Mouse (Mus musculus): ENCODE measurements around the gene Cd8b1. TPM values are rescaled to one million over a fixed set of nuclear protein-coding genes. Genes with fewer than 3 reads are reported as not detected.

The Cd8b1 gene
- polyA plus RNA-seq (2016; fragmentation: Nextera tagmentation; extraction: Ambion mirVana): not detected in 2 replicates

GRCm38 (mm10) chr6:71322491-71322921 is at the start of gene Cd8b1:
Cd8b1 (plus strand) TSS chr6:71322788.
- ATAC-seq (ENCODE audit: insufficient number of reproducible peaks, low FRiP score): no peak
- 77% methylated on average over 7 of the region's 7 CpGs for WGBS
- H3K36me3 ChIP-seq: no peaks in the 10 kb centered on the region

GRCm38 (mm10) chr6:71273715-71274114 is 48.9 kb upstream of the Cd8b1 start:
- WGBS: 82% methylated on average over 1 of the region's 1 CpGs
- Histone ChIP-seq H3K9me3 (replicated peaks) (no peaks in the 10 kb centered on the region), H3K4me3 (no peak overlapping the region), H3K27ac (ENCODE audit: poor library complexity, severe bottlenecking) (no peak overlapping the region), H3K9ac (no peak overlapping the region), H3K4me1 (replicated peaks) (peaks cover 21% of the 10 kb centered on the region), H3K36me3 (no peaks in the 10 kb centered on the region), H3K4me2 (no peak overlapping the region), H3K27me3 (replicated peaks) (no peaks in the 10 kb centered on the region)
- ATAC-seq (ENCODE audit: insufficient number of reproducible peaks, low FRiP score): no peak

More at GRCm38 (mm10) chr6:71322491-71322921, at the start of gene Cd8b1:
- Histone ChIP-seq H3K27ac (ENCODE audit: poor library complexity, severe bottlenecking) (no peak within 1 kb of the TSS), H3K27me3 (replicated peaks) (no peaks in the 10 kb centered on the region), H3K4me2 (no peak within 1 kb of the TSS), H3K4me3 (no peak within 1 kb of the TSS), H3K9me3 (replicated peaks) (no peaks in the 10 kb centered on the region), H3K9ac (no peak within 1 kb of the TSS), H3K4me1 (replicated peaks) (no peaks in the 10 kb centered on the region)

- Histone ChIP-seq H3K9me3 (replicated peaks) (no peaks in the 10 kb centered on the region), H3K4me1 (replicated peaks) (peaks cover 16% of the 10 kb centered on the region), H3K4me3 (no peak overlapping the region), H3K36me3 (no peaks in the 10 kb centered on the region), H3K27ac (ENCODE audit: poor library complexity, severe bottlenecking) (no peak overlapping the region), H3K9ac (no peak overlapping the region), H3K27me3 (replicated peaks) (no peaks in the 10 kb centered on the region), H3K4me2 (no peak overlapping the region)
- no peak for ATAC-seq (ENCODE audit: insufficient number of reproducible peaks, low FRiP score)
- WGBS: 86% methylated on average over 1 of the region's 1 CpGs
Measured at GRCm38 (mm10) chr6:71274621-71275020, 48.0 kb upstream of the Cd8b1 start.

- H3K36me3 ChIP-seq: peaks cover 6% of the 10 kb centered on the region
- no peak overlapping the region for H3K4me2 ChIP-seq
- H3K4me1 ChIP-seq (replicated peaks): no peaks in the 10 kb centered on the region; the same call in 1 of the 2 replicates
- no peak overlapping the region for H3K4me3 ChIP-seq
- 62% methylated on average over 1 of the region's 1 CpGs for WGBS
- no peak for ATAC-seq (ENCODE audit: insufficient number of reproducible peaks, low FRiP score)
- no peak overlapping the region for H3K9ac ChIP-seq
- H3K27me3 ChIP-seq (replicated peaks): no peaks in the 10 kb centered on the region
- no peak overlapping the region for H3K27ac ChIP-seq (ENCODE audit: poor library complexity, severe bottlenecking)
- no peaks in the 10 kb centered on the region for H3K9me3 ChIP-seq (replicated peaks)
Measured at GRCm38 (mm10) chr6:71279418-71279817, 43.2 kb upstream of the Cd8b1 start.

GRCm38 (mm10) chr6:71293509-71293908 is 29.1 kb upstream of the Cd8b1 start:
- Histone ChIP-seq H3K4me3 (no peak overlapping the region), H3K9ac (no peak overlapping the region), H3K36me3 (no peaks in the 10 kb centered on the region), H3K27ac (ENCODE audit: poor library complexity, severe bottlenecking) (no peak overlapping the region), H3K9me3 (replicated peaks) (peaks cover 3% of the 10 kb centered on the region; the same call in 1 of the 2 replicates), H3K4me2 (no peak overlapping the region), H3K27me3 (replicated peaks) (no peaks in the 10 kb centered on the region), H3K4me1 (replicated peaks) (no peaks in the 10 kb centered on the region)
- WGBS: 83% methylated on average over 14 of the region's 14 CpGs
- no peak for ATAC-seq (ENCODE audit: insufficient number of reproducible peaks, low FRiP score)

- Histone ChIP-seq H3K4me2 (no peak overlapping the region), H3K4me3 (no peak overlapping the region), H3K4me1 (replicated peaks) (no peaks in the 10 kb centered on the region), H3K36me3 (no peaks in the 10 kb centered on the region), H3K9ac (no peak overlapping the region), H3K27me3 (replicated peaks) (no peaks in the 10 kb centered on the region), H3K27ac (ENCODE audit: poor library complexity, severe bottlenecking) (no peak overlapping the region), H3K9me3 (replicated peaks) (no peaks in the 10 kb centered on the region)
- 66% methylated on average over 6 of the region's 6 CpGs for WGBS
- ATAC-seq (ENCODE audit: insufficient number of reproducible peaks, low FRiP score): no peak
Measured at GRCm38 (mm10) chr6:71295303-71295702, 27.3 kb upstream of the Cd8b1 start.

GRCm38 (mm10) chr6:71298051-71298450 is 24.5 kb upstream of the Cd8b1 start:
- no peak overlapping the region for H3K4me2 ChIP-seq

GRCm38 (mm10) chr6:71298751-71299150 is 23.8 kb upstream of the Cd8b1 start:
- Histone ChIP-seq H3K4me3 (no peak overlapping the region), H3K36me3 (no peaks in the 10 kb centered on the region), H3K4me1 (replicated peaks) (no peaks in the 10 kb centered on the region), H3K27me3 (replicated peaks) (no peaks in the 10 kb centered on the region), H3K9ac (no peak overlapping the region), H3K27ac (ENCODE audit: poor library complexity, severe bottlenecking) (no peak overlapping the region), H3K9me3 (replicated peaks) (no peaks in the 10 kb centered on the region), H3K4me2 (no peak overlapping the region)
- 38% methylated on average over 3 of the region's 3 CpGs for WGBS
- ATAC-seq (ENCODE audit: insufficient number of reproducible peaks, low FRiP score): no peak

More at GRCm38 (mm10) chr6:71298051-71298450, 24.5 kb upstream of the Cd8b1 start:
- WGBS: 57% methylated on average over 2 of the region's 2 CpGs
- Histone ChIP-seq H3K27ac (ENCODE audit: poor library complexity, severe bottlenecking) (no peak overlapping the region), H3K4me1 (replicated peaks) (no peaks in the 10 kb centered on the region), H3K9me3 (replicated peaks) (no peaks in the 10 kb centered on the region), H3K36me3 (no peaks in the 10 kb centered on the region), H3K27me3 (replicated peaks) (no peaks in the 10 kb centered on the region), H3K9ac (no peak overlapping the region), H3K4me3 (no peak overlapping the region)
- no peak for ATAC-seq (ENCODE audit: insufficient number of reproducible peaks, low FRiP score)

- no peak overlapping the region for H3K9ac ChIP-seq
- H3K4me3 ChIP-seq: no peak overlapping the region
- no peak overlapping the region for H3K27ac ChIP-seq (ENCODE audit: poor library complexity, severe bottlenecking)
- no peaks in the 10 kb centered on the region for H3K4me1 ChIP-seq (replicated peaks)
- no peaks in the 10 kb centered on the region for H3K9me3 ChIP-seq (replicated peaks)
- ATAC-seq (ENCODE audit: insufficient number of reproducible peaks, low FRiP score): no peak
- 57% methylated on average over 6 of the region's 6 CpGs for WGBS
- H3K27me3 ChIP-seq (replicated peaks): no peaks in the 10 kb centered on the region
- no peak overlapping the region for H3K4me2 ChIP-seq
- no peaks in the 10 kb centered on the region for H3K36me3 ChIP-seq
Measured at GRCm38 (mm10) chr6:71302097-71302731, 20.4 kb upstream of the Cd8b1 start.

- no peaks in the 10 kb centered on the region for H3K36me3 ChIP-seq
- H3K27ac ChIP-seq (ENCODE audit: poor library complexity, severe bottlenecking): no peak overlapping the region
- no peaks in the 10 kb centered on the region for H3K4me1 ChIP-seq (replicated peaks)
- no peak overlapping the region for H3K4me3 ChIP-seq
- ATAC-seq (ENCODE audit: insufficient number of reproducible peaks, low FRiP score): no peak
- H3K9ac ChIP-seq: no peak overlapping the region
- no peaks in the 10 kb centered on the region for H3K9me3 ChIP-seq (replicated peaks)
- H3K27me3 ChIP-seq (replicated peaks): no peaks in the 10 kb centered on the region
- no peak overlapping the region for H3K4me2 ChIP-seq
- WGBS: 78% methylated on average over 8 of the region's 8 CpGs
Measured at GRCm38 (mm10) chr6:71307486-71307885, 15.1 kb upstream of the Cd8b1 start.

- Histone ChIP-seq H3K4me2 (no peak within 1 kb of the TSS), H3K4me1 (replicated peaks) (no peaks in the 10 kb centered on the region), H3K9ac (no peak within 1 kb of the TSS), H3K36me3 (no peaks in the 10 kb centered on the region), H3K9me3 (replicated peaks) (no peaks in the 10 kb centered on the region), H3K4me3 (no peak within 1 kb of the TSS), H3K27me3 (replicated peaks) (no peaks in the 10 kb centered on the region), H3K27ac (ENCODE audit: poor library complexity, severe bottlenecking) (no peak within 1 kb of the TSS)
- ATAC-seq (ENCODE audit: insufficient number of reproducible peaks, low FRiP score): no peak
- 73% methylated on average over 3 of the region's 3 CpGs for WGBS
Measured at GRCm38 (mm10) chr6:71321826-71322283, 733 bp upstream of the Cd8b1 start, which contains the start of gene Smyd1. Smyd1 (minus strand) TSS chr6:71322233.

- H3K9me3 ChIP-seq (replicated peaks): no peaks in the 10 kb centered on the region
- no peaks in the 10 kb centered on the region for H3K36me3 ChIP-seq
- H3K9ac ChIP-seq: no peak overlapping the region
- 81% methylated on average over 9 of the region's 9 CpGs for WGBS
- H3K4me1 ChIP-seq (replicated peaks): no peaks in the 10 kb centered on the region
- no peak overlapping the region for H3K4me2 ChIP-seq
- H3K27ac ChIP-seq (ENCODE audit: poor library complexity, severe bottlenecking): no peak overlapping the region
- no peak overlapping the region for H3K4me3 ChIP-seq
- no peak for ATAC-seq (ENCODE audit: insufficient number of reproducible peaks, low FRiP score)
- no peaks in the 10 kb centered on the region for H3K27me3 ChIP-seq (replicated peaks)
Measured at GRCm38 (mm10) chr6:71324816-71325215, 2.2 kb downstream of the Cd8b1 start.

All from heart, embryonic 12.5 days (tissue).